Mouse (Mus musculus) heart, postnatal 0 days (tissue): ENCODE measurements around the gene Pkd1l1. TPM values are rescaled to one million over a fixed set of nuclear protein-coding genes. Genes with fewer than 3 reads are reported as not detected.
A peak's percentile ranks its signal among the peaks of the same experiment; 100 is the strongest.

Experiments
- ATAC-seq: fragments of 200-750 bp; cut with Nextera tagmentation; 2 replicates; pipeline ENCODE4 v1.8.0; 2017; ENCODE audit warnings: low read depth, moderate number of reproducible peaks, moderate library complexity; ENCODE audit not compliant: insufficient read depth
- DNase-seq: peaks from one replicate; pipeline ENCODE4 v3.0.0-alpha.2; 2016; ENCODE audit warnings: low spot score
- H3K27ac ChIP-seq: fragments of 300-500 bp; sonication (generic); 2 replicates; pipeline ENCODE4 v1.5.1; 2014; ENCODE audit warnings: low read depth, mild to moderate bottlenecking
- H3K27me3 ChIP-seq: fragments of 300-500 bp; sonication (generic); 2 replicates; pipeline ENCODE4 v1.6.1; 2014; ENCODE audit warnings: low read length, mixed read lengths; ENCODE audit not compliant: control insufficient read depth, insufficient read depth
- H3K36me3 ChIP-seq: fragments of 300-500 bp; sonication (generic); replicated peaks from 2 replicates; pipeline ENCODE4 v1.6.1; 2014; ENCODE audit warnings: low read length, mixed read lengths; ENCODE audit not compliant: control insufficient read depth, insufficient read depth
- H3K4me1 ChIP-seq: fragments of 300-500 bp; sonication (generic); 2 replicates; pipeline ENCODE4 v1.6.1; 2014; ENCODE audit warnings: antibody characterized with exemption; ENCODE audit not compliant: control insufficient read depth, insufficient read depth
- H3K4me2 ChIP-seq: fragments of 300-500 bp; sonication (generic); 2 replicates; pipeline ENCODE4 v1.6.1; 2014; ENCODE audit warnings: low read depth, mild to moderate bottlenecking, low read length, moderate library complexity
- H3K4me3 ChIP-seq: fragments of 300-500 bp; sonication (generic); 2 replicates; pipeline ENCODE4 v1.5.1; 2014; ENCODE audit warnings: low read depth, low read length
- H3K9ac ChIP-seq: fragments of 300-500 bp; sonication (generic); replicated peaks from 2 replicates; pipeline ENCODE4 v1.6.1; 2014; ENCODE audit warnings: low read depth, low read length, mixed read lengths
- H3K9me3 ChIP-seq: fragments of 300-500 bp; sonication (generic); replicated peaks from 2 replicates; pipeline ENCODE4 v1.6.1; 2016; ENCODE audit warnings: low read length; ENCODE audit not compliant: control insufficient read depth
- CTCF ChIP-seq: IDR thresholded peaks from 2 replicates; pipeline ENCODE4 v1.5.1; 2016; ENCODE audit warnings: antibody characterized with exemption, control low read depth, low read depth
- EP300 ChIP-seq: IDR thresholded peaks from 2 replicates; pipeline ENCODE4 v1.6.1; 2016; ENCODE audit warnings: antibody characterized with exemption, low read depth
- WGBS: fragments of 180-500 bp; shearing (Covaris S2); extraction: QIAGEN DNeasy Blood & Tissue Kit; methylation state at CpG from one replicate; pipeline ENCODE4 v1.1.7; 2014; 5-methylcytosine and 5-hydroxymethylcytosine counted together
- polyA plus RNA-seq: library from polyadenylated mRNA; unstranded; fragments of >200 nt; fragmentation: Nextera tagmentation; extraction: Ambion mirVana; gene quantifications from 2 replicates; pipeline ENCODE4 v1.2.1, GENCODE M21; 2015
- total RNA-seq: library from RNA; depleted of rRNA; stranded (reverse); fragments of >200 nt; gene quantifications from 2 replicates; pipeline ENCODE4 v1.2.3, GENCODE M21; 2014; ENCODE audit warnings: low replicate concordance

Pkd1l1 gene
- total and polyA plus RNA-seq, 2 experiments from 2014 or later, result 0.01 TPM; not detected in 1

DNA sequence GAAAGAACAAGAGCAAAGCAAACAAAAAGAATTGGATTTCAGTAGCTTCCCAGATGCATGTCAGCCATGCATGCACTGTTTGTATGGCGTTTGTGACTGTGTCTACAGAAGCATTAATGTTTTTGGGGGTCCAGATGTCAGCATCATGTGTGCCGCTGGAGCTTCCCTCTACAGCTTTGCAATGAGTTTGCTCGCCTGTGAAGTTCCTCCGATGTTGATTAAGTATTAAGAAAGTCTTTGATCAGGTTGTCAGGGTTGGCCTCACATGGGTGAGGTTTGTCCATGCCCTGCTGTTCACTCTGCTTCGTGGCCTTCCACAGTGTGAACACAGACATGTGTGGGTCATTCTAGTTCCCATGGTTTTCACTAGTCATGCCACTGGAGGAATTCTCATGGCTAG is 183.9 kb downstream of the Pkd1l1 start:
- TF ChIP-seq CTCF (no peak), EP300 (no peak)
- H3K36me3 ChIP-seq, result no peaks in the 10 kb centered on the region
- no peak overlapping the region for H3K27ac ChIP-seq
- H3K27me3 ChIP-seq, result no peaks in the 10 kb centered on the region
- DNase-seq (no peak), ATAC-seq (no peak)
- H3K9ac ChIP-seq, result no peak overlapping the region
- no peak overlapping the region for H3K4me3 ChIP-seq
- WGBS, result 93% methylated on average over 5 of the region's 5 CpGs
- no peaks in the 10 kb centered on the region for H3K4me1 ChIP-seq
- H3K9me3 ChIP-seq, result no peaks in the 10 kb centered on the region
- no peak overlapping the region for H3K4me2 ChIP-seq

- Histone ChIP-seq H3K9ac (no peak overlapping the region), H3K9me3 (no peaks in the 10 kb centered on the region), H3K4me3 (no peak overlapping the region), H3K36me3 (no peaks in the 10 kb centered on the region), H3K27me3 (no peaks in the 10 kb centered on the region), H3K4me2 (no peak overlapping the region), H3K4me1 (peaks cover 4% of the 10 kb centered on the region; the same call in 1 of the 2 replicates), H3K27ac (no peak overlapping the region)
- ATAC-seq (no peak), DNase-seq (no peak)
- 65% methylated on average over 3 of the region's 3 CpGs for WGBS
- TF ChIP-seq EP300 (no peak), CTCF (no peak)
Measured at GRCm38 (mm10) chr11:8787604-8788003, 185.5 kb downstream of the Pkd1l1 start.

DNA sequence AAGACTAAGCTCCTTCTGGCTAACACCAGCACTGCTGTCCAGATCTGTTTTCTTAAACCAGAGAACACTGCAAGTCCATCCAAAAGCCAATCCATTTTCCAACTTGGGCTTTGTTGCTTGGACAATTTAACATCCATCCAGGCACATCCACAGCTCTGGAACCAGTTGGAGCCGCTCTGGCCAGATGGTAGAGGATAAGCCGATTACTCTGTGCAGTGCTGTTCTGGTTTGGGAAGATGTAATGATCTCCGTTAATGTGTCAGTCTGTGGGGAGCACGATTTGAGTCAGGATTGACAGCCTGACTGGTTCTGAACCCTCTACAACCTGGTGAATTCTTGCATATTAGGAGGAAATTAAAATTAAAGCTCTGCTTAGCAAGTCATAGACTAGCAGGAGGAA is 188.7 kb downstream of the Pkd1l1 start:
- 83% methylated on average over 4 of the region's 4 CpGs for WGBS

DNA sequence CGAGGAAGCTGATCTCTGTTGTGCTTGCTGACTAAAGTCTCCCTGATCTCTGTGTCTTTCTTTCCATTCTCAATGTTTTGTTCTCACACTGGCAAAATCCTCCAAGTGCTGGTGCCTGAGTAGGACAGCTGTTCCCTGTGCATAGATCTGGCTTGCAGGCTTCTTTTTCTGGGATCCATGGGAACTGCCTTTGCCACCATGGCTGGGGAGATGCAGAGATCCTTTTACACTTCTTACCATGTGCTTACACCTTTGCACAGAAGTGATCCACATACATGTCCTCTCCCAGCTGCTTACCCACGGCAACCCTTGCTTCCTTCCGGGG is 191.0 kb downstream of the Pkd1l1 start:
- H3K9ac ChIP-seq, result no peak overlapping the region
- no peak for ATAC-seq
- peak overlapping the region; percentile 28; the same call in 1 of the 2 replicates for H3K27ac ChIP-seq

More for the DNA sequence above, 188.7 kb downstream of the Pkd1l1 start:
- TF ChIP-seq CTCF, result no peak
- TF ChIP-seq EP300, result no peak
- H3K4me3 ChIP-seq, result no peak overlapping the region
- H3K36me3 ChIP-seq, result no peaks in the 10 kb centered on the region
- no peak for DNase-seq
- no peaks in the 10 kb centered on the region for H3K27me3 ChIP-seq
- no peak for ATAC-seq
- H3K4me2 ChIP-seq, result no peak overlapping the region
- no peak overlapping the region for H3K27ac ChIP-seq
- H3K9ac ChIP-seq, result no peak overlapping the region
- peaks cover 20% of the 10 kb centered on the region; the same call in 1 of the 2 replicates for H3K4me1 ChIP-seq
- no peaks in the 10 kb centered on the region for H3K9me3 ChIP-seq

GRCm38 (mm10) chr11:8781308-8782140 is 191.5 kb downstream of the Pkd1l1 start:
- Histone ChIP-seq H3K27ac (peak overlapping the region; percentile 28; the same call in 1 of the 2 replicates), H3K36me3 (no peaks in the 10 kb centered on the region), H3K9me3 (no peaks in the 10 kb centered on the region), H3K4me3 (no peak overlapping the region), H3K4me2 (no peak overlapping the region), H3K4me1 (peaks cover 20% of the 10 kb centered on the region; the same call in 1 of the 2 replicates), H3K27me3 (no peaks in the 10 kb centered on the region), H3K9ac (no peak overlapping the region)
- DNase-seq, result peak; percentile 78
- ATAC-seq, result peak; percentile 75
- TF ChIP-seq EP300, result no peak
- TF ChIP-seq CTCF, result no peak
- WGBS, result 34% methylated on average over 10 of the region's 10 CpGs

More for the DNA sequence above, 191.0 kb downstream of the Pkd1l1 start:
- TF ChIP-seq EP300 (no peak), CTCF (no peak)
- WGBS, result 29% methylated on average over 3 of the region's 3 CpGs
- no peak for DNase-seq
- no peaks in the 10 kb centered on the region for H3K36me3 ChIP-seq
- peaks cover 20% of the 10 kb centered on the region; the same call in 1 of the 2 replicates for H3K4me1 ChIP-seq
- H3K4me2 ChIP-seq, result no peak overlapping the region
- H3K9me3 ChIP-seq, result no peaks in the 10 kb centered on the region
- H3K4me3 ChIP-seq, result no peak overlapping the region
- H3K27me3 ChIP-seq, result no peaks in the 10 kb centered on the region
